Mouse (Mus musculus): ENCODE measurements around the gene D930007J09Rik. TPM values are rescaled to one million over a fixed set of nuclear protein-coding genes. Genes with fewer than 3 reads are reported as not detected.
A peak's percentile ranks its signal among the peaks of the same experiment; 100 is the strongest.

Gene D930007J09Rik
- polyA plus RNA-seq, 1 experiment from 2014 or later, result not detected

DNA sequence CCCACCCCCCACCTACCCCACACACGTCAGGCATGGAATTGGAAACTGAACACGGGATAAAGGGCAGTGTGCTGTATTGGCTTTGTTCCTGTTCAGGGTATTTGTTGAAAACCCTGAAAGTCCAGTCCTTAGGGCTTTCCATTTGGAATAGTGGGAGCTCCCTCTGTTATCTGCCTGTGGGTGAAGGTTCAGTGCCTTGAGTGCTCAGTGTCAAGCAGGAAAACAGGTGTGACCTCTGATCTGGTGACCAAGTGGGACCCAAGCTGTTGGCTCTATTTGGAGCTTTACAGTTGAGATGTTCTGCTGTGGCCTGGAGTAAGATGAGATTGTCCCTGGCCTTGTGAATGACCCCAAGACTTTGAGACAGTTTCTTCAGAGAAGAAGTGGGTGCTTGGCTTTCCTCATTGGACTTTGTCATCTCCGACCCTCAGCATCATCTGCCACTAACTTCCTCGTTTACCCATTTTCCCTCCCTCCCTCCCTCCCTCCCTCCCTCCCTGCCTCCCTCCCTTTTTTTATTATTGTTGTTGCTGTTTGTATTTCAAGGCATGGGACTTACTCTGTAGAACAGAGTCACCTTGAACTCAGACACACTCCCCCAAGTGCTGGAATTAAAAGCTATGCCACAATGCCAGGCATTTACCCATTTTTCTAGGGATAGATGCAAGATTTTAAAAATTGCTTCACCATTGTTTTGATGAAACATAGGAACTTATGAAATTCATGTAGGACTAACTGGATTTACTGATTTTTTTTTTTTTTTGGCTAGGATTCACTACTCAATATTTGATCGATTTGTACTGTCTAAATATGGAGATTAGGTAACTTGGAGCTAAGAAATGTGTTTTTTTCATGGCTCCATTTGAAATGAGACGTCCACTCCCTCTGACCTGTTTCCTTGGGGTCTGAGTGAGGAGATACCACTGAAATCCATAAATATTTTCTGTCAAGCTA is 22.0 kb upstream of the D930007J09Rik start:
- no peak overlapping the region for H3K4me2 ChIP-seq (replicated peaks; ENCODE audit: low read depth)
- DNase-seq (ENCODE audit: low spot score), result no peak
- no peak overlapping the region for H3K9ac ChIP-seq (ENCODE audit: low read length)
- H3K9me3 ChIP-seq (ENCODE audit: control insufficient read depth, low read length), result no peaks in the 10 kb centered on the region
- WGBS, result 60% methylated on average over 6 of the region's 6 CpGs
- H3K4me1 ChIP-seq (replicated peaks; ENCODE audit: control insufficient read depth, insufficient read depth), result no peaks in the 10 kb centered on the region
- H3K27ac ChIP-seq (replicated peaks), result no peak overlapping the region
- TF ChIP-seq EP300 (optimal IDR thresholded peaks at IDR 0.05) (no peak), CTCF (IDR thresholded peaks at IDR 0.05; ENCODE audit: low read depth) (no peak)
- peaks cover 3% of the 10 kb centered on the region; the same call in 1 of the 2 replicates for H3K36me3 ChIP-seq (ENCODE audit: control insufficient read depth, insufficient read depth, low read length)
- no peaks in the 10 kb centered on the region for H3K27me3 ChIP-seq (ENCODE audit: control insufficient read depth, insufficient read depth, low read length)
- no peak overlapping the region for H3K4me3 ChIP-seq (ENCODE audit: low read depth, low read length)
- peak; percentile 75 for ATAC-seq (ENCODE audit: low FRiP score, low TSS enrichment)

DNA sequence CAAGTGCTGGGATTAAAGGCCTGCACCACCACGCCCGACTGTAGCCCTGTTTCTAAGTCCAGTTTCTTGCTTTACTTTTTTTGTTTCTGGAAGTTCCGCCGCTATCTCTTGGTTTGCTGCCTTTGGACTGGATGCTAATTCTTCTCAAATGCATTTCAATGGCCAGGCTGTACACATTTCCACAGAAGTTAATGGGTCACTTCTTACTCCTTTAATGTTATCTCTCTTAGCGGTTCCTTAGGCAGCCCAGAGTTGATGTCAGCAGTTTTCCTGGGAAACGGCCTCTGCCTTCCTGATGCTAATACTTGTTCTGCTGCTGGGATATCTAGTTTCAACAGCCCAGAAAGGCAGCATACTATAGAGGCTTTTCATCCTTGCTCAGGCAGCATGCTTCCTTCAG is 20.5 kb upstream of the D930007J09Rik start:
- ATAC-seq (ENCODE audit: low FRiP score, low TSS enrichment) (no peak), DNase-seq (ENCODE audit: low spot score) (no peak)
- H3K36me3 ChIP-seq (ENCODE audit: control insufficient read depth, insufficient read depth, low read length), result peaks cover 9% of the 10 kb centered on the region; the same call in 1 of the 2 replicates
- no peak overlapping the region for H3K4me3 ChIP-seq (ENCODE audit: low read depth, low read length)
- no peak overlapping the region for H3K9ac ChIP-seq (ENCODE audit: low read length)
- WGBS, result 86% methylated on average over 6 of the region's 6 CpGs
- H3K27me3 ChIP-seq (ENCODE audit: control insufficient read depth, insufficient read depth, low read length), result no peaks in the 10 kb centered on the region
- H3K4me1 ChIP-seq (replicated peaks; ENCODE audit: control insufficient read depth, insufficient read depth), result no peaks in the 10 kb centered on the region
- H3K9me3 ChIP-seq (ENCODE audit: control insufficient read depth, low read length), result no peaks in the 10 kb centered on the region
- TF ChIP-seq EP300 (optimal IDR thresholded peaks at IDR 0.05) (no peak), CTCF (IDR thresholded peaks at IDR 0.05; ENCODE audit: low read depth) (no peak)
- no peak overlapping the region for H3K27ac ChIP-seq (replicated peaks)
- no peak overlapping the region for H3K4me2 ChIP-seq (replicated peaks; ENCODE audit: low read depth)

DNA sequence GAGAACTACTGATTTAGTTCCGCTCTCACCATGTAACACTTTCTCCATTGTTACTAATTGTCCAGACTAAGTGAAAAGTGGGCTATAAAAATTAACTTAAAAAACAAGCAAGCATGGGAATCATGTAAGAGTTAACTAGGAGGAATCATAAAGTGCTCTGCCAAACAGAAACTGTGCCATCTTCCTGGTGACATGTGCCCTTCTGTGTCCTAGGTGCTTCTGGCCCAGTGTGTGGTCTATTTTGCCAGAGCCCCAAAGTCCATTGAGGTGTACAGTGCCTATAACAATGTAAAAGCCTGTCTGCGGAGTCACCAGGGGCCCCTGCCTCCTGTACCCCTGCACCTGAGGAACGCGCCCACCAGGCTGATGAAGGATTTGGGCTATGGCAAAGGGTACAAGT is 19.0 kb upstream of the D930007J09Rik start:
- Histone ChIP-seq H3K4me1 (replicated peaks; ENCODE audit: control insufficient read depth, insufficient read depth) (no peaks in the 10 kb centered on the region), H3K27me3 (ENCODE audit: control insufficient read depth, insufficient read depth, low read length) (no peaks in the 10 kb centered on the region), H3K9ac (ENCODE audit: low read length) (no peak overlapping the region), H3K4me3 (ENCODE audit: low read depth, low read length) (no peak overlapping the region), H3K27ac (replicated peaks) (no peak overlapping the region), H3K4me2 (replicated peaks; ENCODE audit: low read depth) (no peak overlapping the region), H3K36me3 (ENCODE audit: control insufficient read depth, insufficient read depth, low read length) (peaks cover 18% of the 10 kb centered on the region; the same call in 1 of the 2 replicates), H3K9me3 (ENCODE audit: control insufficient read depth, low read length) (no peaks in the 10 kb centered on the region)
- DNase-seq (ENCODE audit: low spot score) (no peak), ATAC-seq (ENCODE audit: low FRiP score, low TSS enrichment) (no peak)
- 98% methylated on average over 4 of the region's 4 CpGs for WGBS
- no peak for TF ChIP-seq EP300 (optimal IDR thresholded peaks at IDR 0.05)
- no peak for TF ChIP-seq CTCF (IDR thresholded peaks at IDR 0.05; ENCODE audit: low read depth)

DNA sequence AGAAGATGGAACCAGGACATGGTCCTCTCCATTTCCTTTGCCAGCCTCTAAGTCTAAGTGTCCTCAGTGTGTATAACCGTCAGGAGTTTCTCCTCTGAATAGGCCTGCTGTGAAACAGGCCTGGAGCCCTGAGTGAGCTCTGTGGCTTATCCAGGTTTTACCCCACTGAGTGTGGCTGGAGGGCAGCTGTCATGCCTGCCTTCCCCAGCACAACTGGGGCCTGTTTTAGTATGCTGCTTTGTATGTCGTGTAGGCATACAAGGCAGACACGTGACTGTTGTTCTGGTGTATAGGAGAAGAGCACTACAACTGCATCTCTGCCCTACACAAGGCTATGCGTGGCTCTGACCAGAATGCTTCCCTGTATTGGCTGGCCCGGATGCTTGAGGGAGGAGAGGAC is 17.3 kb upstream of the D930007J09Rik start:
- no peak overlapping the region for H3K9ac ChIP-seq (ENCODE audit: low read length)
- H3K4me3 ChIP-seq (ENCODE audit: low read depth, low read length), result no peak overlapping the region
- H3K9me3 ChIP-seq (ENCODE audit: control insufficient read depth, low read length), result no peaks in the 10 kb centered on the region
- H3K4me1 ChIP-seq (replicated peaks; ENCODE audit: control insufficient read depth, insufficient read depth), result no peaks in the 10 kb centered on the region
- DNase-seq (ENCODE audit: low spot score), result no peak
- H3K36me3 ChIP-seq (ENCODE audit: control insufficient read depth, insufficient read depth, low read length), result peaks cover 21% of the 10 kb centered on the region; the same call in 1 of the 2 replicates
- TF ChIP-seq EP300 (optimal IDR thresholded peaks at IDR 0.05) (no peak), CTCF (IDR thresholded peaks at IDR 0.05; ENCODE audit: low read depth) (no peak)
- H3K4me2 ChIP-seq (replicated peaks; ENCODE audit: low read depth), result no peak overlapping the region
- H3K27ac ChIP-seq (replicated peaks), result no peak overlapping the region
- no peaks in the 10 kb centered on the region for H3K27me3 ChIP-seq (ENCODE audit: control insufficient read depth, insufficient read depth, low read length)
- 89% methylated on average over 5 of the region's 5 CpGs for WGBS
- ATAC-seq (ENCODE audit: low FRiP score, low TSS enrichment), result no peak

DNA sequence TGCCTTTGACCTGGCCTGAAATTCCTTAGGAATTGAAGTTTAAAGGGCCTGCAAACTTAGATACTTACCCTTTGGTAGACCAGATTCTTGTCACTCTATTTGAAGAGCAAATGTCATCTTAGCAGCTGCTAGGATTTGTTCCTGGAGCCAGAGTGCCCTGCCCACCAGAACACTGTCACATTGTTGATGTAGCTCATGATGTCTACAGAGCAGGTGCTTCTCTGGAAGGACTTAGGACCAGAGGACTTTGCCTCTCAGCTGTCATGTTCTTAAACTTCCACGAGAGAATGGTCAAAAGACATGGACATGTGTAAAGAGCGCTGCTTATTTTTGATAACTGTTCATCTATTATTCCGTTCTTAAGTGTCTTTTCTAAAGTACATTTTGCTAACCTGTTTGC is 16.6 kb upstream of the D930007J09Rik start:
- Histone ChIP-seq H3K4me2 (replicated peaks; ENCODE audit: low read depth) (no peak overlapping the region), H3K36me3 (ENCODE audit: control insufficient read depth, insufficient read depth, low read length) (peaks cover 21% of the 10 kb centered on the region; the same call in 1 of the 2 replicates), H3K4me3 (ENCODE audit: low read depth, low read length) (no peak overlapping the region), H3K4me1 (replicated peaks; ENCODE audit: control insufficient read depth, insufficient read depth) (no peaks in the 10 kb centered on the region), H3K27me3 (ENCODE audit: control insufficient read depth, insufficient read depth, low read length) (no peaks in the 10 kb centered on the region), H3K9me3 (ENCODE audit: control insufficient read depth, low read length) (no peaks in the 10 kb centered on the region), H3K9ac (ENCODE audit: low read length) (no peak overlapping the region), H3K27ac (replicated peaks) (no peak overlapping the region)
- 90% methylated on average over 3 of the region's 3 CpGs for WGBS
- DNase-seq (ENCODE audit: low spot score), result peak; percentile 0
- TF ChIP-seq EP300 (optimal IDR thresholded peaks at IDR 0.05), result no peak
- no peak for TF ChIP-seq CTCF (IDR thresholded peaks at IDR 0.05; ENCODE audit: low read depth)
- ATAC-seq (ENCODE audit: low FRiP score, low TSS enrichment), result no peak

DNA sequence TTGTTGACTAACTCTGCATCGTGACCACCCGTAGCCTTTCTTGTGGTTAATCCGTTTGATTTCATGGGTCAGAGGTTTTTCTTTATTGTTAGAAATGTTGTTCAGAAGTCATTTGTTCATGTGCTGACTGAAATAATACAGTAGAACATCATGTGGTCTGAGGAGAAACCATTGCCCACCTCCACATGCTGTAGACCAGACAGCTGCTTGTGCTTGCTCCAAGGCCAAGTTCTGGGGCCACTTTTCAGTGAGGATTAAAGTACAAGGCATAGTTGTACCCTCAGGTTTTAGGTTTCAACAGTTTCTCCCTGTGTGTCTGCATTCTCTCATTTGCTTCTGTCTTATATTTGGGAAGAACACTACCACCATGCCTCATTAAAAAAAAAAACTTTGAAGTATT is 5.0 kb upstream of the D930007J09Rik start:
- H3K27ac ChIP-seq (replicated peaks), result no peak overlapping the region
- 0 out of 2 replicates have a peak, but pooled peaks cover 2% of the 10 kb centered on the region for H3K4me1 ChIP-seq (replicated peaks; ENCODE audit: control insufficient read depth, insufficient read depth)
- DNase-seq (ENCODE audit: low spot score) (no peak), ATAC-seq (ENCODE audit: low FRiP score, low TSS enrichment) (no peak)
- 80% methylated on average over 3 of the region's 3 CpGs for WGBS
- H3K27me3 ChIP-seq (ENCODE audit: control insufficient read depth, insufficient read depth, low read length), result no peaks in the 10 kb centered on the region
- H3K9ac ChIP-seq (ENCODE audit: low read length), result no peak overlapping the region
- H3K4me2 ChIP-seq (replicated peaks; ENCODE audit: low read depth), result no peak overlapping the region
- TF ChIP-seq CTCF (IDR thresholded peaks at IDR 0.05; ENCODE audit: low read depth) (no peak), EP300 (optimal IDR thresholded peaks at IDR 0.05) (no peak)
- no peak overlapping the region for H3K4me3 ChIP-seq (ENCODE audit: low read depth, low read length)
- no peaks in the 10 kb centered on the region; the same call in 1 of the 2 replicates for H3K36me3 ChIP-seq (ENCODE audit: control insufficient read depth, insufficient read depth, low read length)
- no peaks in the 10 kb centered on the region for H3K9me3 ChIP-seq (ENCODE audit: control insufficient read depth, low read length)
